Mouse (Mus musculus) E14TG2a.4 (cell line): ENCODE results near the gene Nrp2.

Source experiments
- H3K27me3 ChIP-seq: 2 replicates; pipeline ENCODE4 v1.6.1; 2014; ENCODE audit warnings: low read length, control low read depth; ENCODE audit not compliant: insufficient read depth
- H3K36me3 ChIP-seq: 2 replicates; pipeline ENCODE4 v1.6.1; 2014; ENCODE audit warnings: low read length, control low read depth; ENCODE audit not compliant: insufficient read depth
- H3K4me1 ChIP-seq: replicated peaks from 2 replicates; pipeline ENCODE4 v1.6.1; 2014; ENCODE audit warnings: low read depth, low read length, control low read depth
- H3K4me3 ChIP-seq: replicated peaks from 2 replicates; pipeline ENCODE4 v1.5.1; 2014; ENCODE audit warnings: mild to moderate bottlenecking, low read length
- H3K9me3 ChIP-seq: 2 replicates; pipeline ENCODE4 v1.6.1; 2014; ENCODE audit warnings: low read length, control low read depth
- CTCF ChIP-seq: conservative IDR thresholded peaks from 2 replicates; pipeline ENCODE4 v1.5.1; 2014; ENCODE audit warnings: low read length
- NANOG ChIP-seq: IDR thresholded peaks from 2 replicates; pipeline ENCODE4 v1.6.1; 2014; ENCODE audit warnings: borderline replicate concordance, low read length, mixed read lengths
- POU5F1 ChIP-seq: IDR thresholded peaks from 2 replicates; pipeline ENCODE4 v1.6.1; 2014; ENCODE audit warnings: low read length, borderline replicate concordance

Gene Nrp2

GRCm38 (mm10) chr1:62727191-62727590, 24.1 kb downstream of the Nrp2 start:
- Histone ChIP-seq H3K36me3 (no peaks in the 10 kb centered on the region), H3K4me1 (peaks cover 41% of the 10 kb centered on the region), H3K4me3 (no peak overlapping the region), H3K9me3 (no peaks in the 10 kb centered on the region), H3K27me3 (no peaks in the 10 kb centered on the region)
- TF ChIP-seq POU5F1 (no peak), CTCF (no peak), NANOG (no peak)

- no peaks in the 10 kb centered on the region for H3K36me3 ChIP-seq
- H3K27me3 ChIP-seq: peaks cover 5% of the 10 kb centered on the region; the same call in 1 of the 2 replicates
- H3K9me3 ChIP-seq: no peaks in the 10 kb centered on the region
- TF ChIP-seq NANOG (no peak), POU5F1 (no peak), CTCF (no peak)
- no peak overlapping the region for H3K4me3 ChIP-seq
- H3K4me1 ChIP-seq: peaks cover 51% of the 10 kb centered on the region
Observed at GRCm38 (mm10) chr1:62728421-62728820, 25.3 kb downstream of the Nrp2 start.

- TF ChIP-seq POU5F1 (no peak), NANOG (no peak), CTCF (no peak)
- Histone ChIP-seq H3K9me3 (no peaks in the 10 kb centered on the region), H3K36me3 (no peaks in the 10 kb centered on the region), H3K4me1 (peaks cover 55% of the 10 kb centered on the region), H3K4me3 (no peak overlapping the region), H3K27me3 (peaks cover 5% of the 10 kb centered on the region; the same call in 1 of the 2 replicates)
Observed at GRCm38 (mm10) chr1:62728926-62729325, 25.8 kb downstream of the Nrp2 start.

GRCm38 (mm10) chr1:62729345-62730150, 26.5 kb downstream of the Nrp2 start:
- no peak overlapping the region for H3K4me3 ChIP-seq

GRCm38 (mm10) chr1:62732036-62732435, 29.0 kb downstream of the Nrp2 start:
- TF ChIP-seq CTCF (no peak), NANOG (no peak), POU5F1 (no peak)
- H3K4me1 ChIP-seq: peaks cover 68% of the 10 kb centered on the region
- H3K36me3 ChIP-seq: no peaks in the 10 kb centered on the region
- H3K4me3 ChIP-seq: no peak overlapping the region
- peaks cover 5% of the 10 kb centered on the region; the same call in 1 of the 2 replicates for H3K27me3 ChIP-seq
- no peaks in the 10 kb centered on the region for H3K9me3 ChIP-seq

More at GRCm38 (mm10) chr1:62729345-62730150, 26.5 kb downstream of the Nrp2 start:
- Histone ChIP-seq H3K27me3 (peaks cover 5% of the 10 kb centered on the region; the same call in 1 of the 2 replicates), H3K4me1 (peaks cover 55% of the 10 kb centered on the region), H3K36me3 (no peaks in the 10 kb centered on the region), H3K9me3 (no peaks in the 10 kb centered on the region)
- TF ChIP-seq POU5F1 (no peak), NANOG (no peak), CTCF (no peak)

GRCm38 (mm10) chr1:62734420-62734931, 31.4 kb downstream of the Nrp2 start:
- Histone ChIP-seq H3K27me3 (peaks cover 5% of the 10 kb centered on the region; the same call in 1 of the 2 replicates), H3K4me3 (no peak overlapping the region), H3K9me3 (no peaks in the 10 kb centered on the region), H3K36me3 (peaks cover 3% of the 10 kb centered on the region), H3K4me1 (peaks cover 77% of the 10 kb centered on the region)
- TF ChIP-seq POU5F1 (no peak), CTCF (no peak), NANOG (no peak)

- Histone ChIP-seq H3K4me3 (no peak overlapping the region), H3K27me3 (peaks cover 5% of the 10 kb centered on the region; the same call in 1 of the 2 replicates), H3K9me3 (no peaks in the 10 kb centered on the region), H3K36me3 (peaks cover 9% of the 10 kb centered on the region), H3K4me1 (peaks cover 77% of the 10 kb centered on the region)
- no peak for TF ChIP-seq NANOG
- TF ChIP-seq POU5F1: no peak
- no peak for TF ChIP-seq CTCF
Observed at GRCm38 (mm10) chr1:62734980-62735379, 31.9 kb downstream of the Nrp2 start.

- peaks cover 5% of the 10 kb centered on the region; the same call in 1 of the 2 replicates for H3K27me3 ChIP-seq
- H3K4me3 ChIP-seq: no peak overlapping the region
- peaks cover 85% of the 10 kb centered on the region for H3K4me1 ChIP-seq
- no peaks in the 10 kb centered on the region for H3K9me3 ChIP-seq
- TF ChIP-seq CTCF (no peak), POU5F1 (no peak), NANOG (no peak)
- H3K36me3 ChIP-seq: peaks cover 9% of the 10 kb centered on the region
Observed at GRCm38 (mm10) chr1:62735835-62736234, 32.8 kb downstream of the Nrp2 start.
